Mouse (Mus musculus) stomach, postnatal 0 days (tissue): ENCODE data around the gene Jak2. TPM values are rescaled to one million over a fixed set of nuclear protein-coding genes. Genes with fewer than 3 reads are reported as not detected.

Experiments
- ATAC-seq: fragments of 200-750 bp; cut with Nextera tagmentation; 2 replicates; pipeline ENCODE4 v1.8.0; 2017; ENCODE audit not compliant: low FRiP score, low TSS enrichment
- DNase-seq: peaks from one replicate; pipeline ENCODE4 v3.0.0-alpha.2; 2016; ENCODE audit warnings: low spot score
- H3K27ac ChIP-seq: fragments of 300-500 bp; sonication (generic); replicated peaks from 2 replicates; pipeline ENCODE4 v1.5.1; 2014; ENCODE audit warnings: mild to moderate bottlenecking, control low read depth
- H3K27me3 ChIP-seq: fragments of 300-500 bp; sonication (generic); 2 replicates; pipeline ENCODE4 v1.6.1; 2014; ENCODE audit warnings: low read length; ENCODE audit not compliant: control insufficient read depth, insufficient read depth
- H3K36me3 ChIP-seq: fragments of 300-500 bp; sonication (generic); 2 replicates; pipeline ENCODE4 v1.6.1; 2014; ENCODE audit warnings: low read length, mixed read lengths; ENCODE audit not compliant: control insufficient read depth, insufficient read depth
- H3K4me1 ChIP-seq: fragments of 300-500 bp; sonication (generic); replicated peaks from 2 replicates; pipeline ENCODE4 v1.6.1; 2014; ENCODE audit warnings: antibody characterized with exemption; ENCODE audit not compliant: control insufficient read depth, insufficient read depth
- H3K4me2 ChIP-seq: fragments of 300-500 bp; sonication (generic); replicated peaks from 2 replicates; pipeline ENCODE4 v1.6.1; 2014; ENCODE audit warnings: low read depth, mild to moderate bottlenecking, control low read depth, moderate library complexity
- H3K4me3 ChIP-seq: fragments of 300-500 bp; sonication (generic); 2 replicates; pipeline ENCODE4 v1.5.1; 2014; ENCODE audit warnings: low read depth, low read length, control low read depth
- H3K9ac ChIP-seq: fragments of 300-500 bp; sonication (generic); 2 replicates; pipeline ENCODE4 v1.6.1; 2014; ENCODE audit warnings: mild to moderate bottlenecking, low read length, control low read depth, mixed read lengths
- H3K9me3 ChIP-seq: fragments of 300-500 bp; sonication (generic); 2 replicates; pipeline ENCODE4 v1.6.1; 2016; ENCODE audit warnings: low read length; ENCODE audit not compliant: control insufficient read depth
- CTCF ChIP-seq: IDR thresholded peaks from 2 replicates; pipeline ENCODE4 v1.5.1; 2016; ENCODE audit warnings: antibody characterized with exemption, low read depth, mild to moderate bottlenecking, moderate library complexity
- EP300 ChIP-seq: optimal IDR thresholded peaks from 2 replicates; pipeline ENCODE3; 2016; ENCODE audit warnings: antibody characterized with exemption
- WGBS: fragments of 180-500 bp; shearing (Covaris S2); extraction: QIAGEN DNeasy Blood & Tissue Kit; methylation state at CpG from one replicate; pipeline ENCODE4 v1.1.7; 2014; 5-methylcytosine and 5-hydroxymethylcytosine counted together
- polyA plus RNA-seq: library from polyadenylated mRNA; unstranded; fragments of >200 nt; fragmentation: Nextera tagmentation; extraction: Ambion mirVana; gene quantifications from 2 replicates; pipeline ENCODE4 v1.2.1, GENCODE M21; 2015

Jak2 gene
- polyA plus RNA-seq, 1 experiment from 2014 or later = 6.8 TPM

- Histone ChIP-seq H3K9me3 (no peaks in the 10 kb centered on the region), H3K9ac (no peak overlapping the region), H3K4me2 (no peak overlapping the region), H3K4me3 (no peak overlapping the region), H3K36me3 (no peaks in the 10 kb centered on the region), H3K27ac (no peak overlapping the region), H3K4me1 (no peaks in the 10 kb centered on the region), H3K27me3 (no peaks in the 10 kb centered on the region)
- TF ChIP-seq CTCF (no peak), EP300 (no peak)
- ATAC-seq (no peak), DNase-seq (no peak)
- 68% methylated on average over 6 of the region's 6 CpGs for WGBS
Measured at GRCm38 (mm10) chr19:29232738-29233137, 18.9 kb upstream of the Jak2 start.

GRCm38 (mm10) chr19:29236658-29237385, 14.8 kb upstream of the Jak2 start:
- no peak overlapping the region for H3K27ac ChIP-seq
- TF ChIP-seq EP300 = no peak
- no peak for TF ChIP-seq CTCF
- no peaks in the 10 kb centered on the region for H3K9me3 ChIP-seq
- no peaks in the 10 kb centered on the region for H3K27me3 ChIP-seq
- no peaks in the 10 kb centered on the region for H3K36me3 ChIP-seq
- H3K4me1 ChIP-seq = no peaks in the 10 kb centered on the region
- WGBS = 58% methylated on average over 9 of the region's 9 CpGs
- no peak overlapping the region for H3K4me2 ChIP-seq
- H3K9ac ChIP-seq = no peak overlapping the region
- ATAC-seq (no peak), DNase-seq (no peak)
- H3K4me3 ChIP-seq = no peak overlapping the region

GRCm38 (mm10) chr19:29238171-29238570, 13.5 kb upstream of the Jak2 start:
- H3K4me3 ChIP-seq = no peak overlapping the region
- H3K4me2 ChIP-seq = 0 out of 2 replicates have a peak overlapping the region, but pooled peaks have one; percentile 0
- no peaks in the 10 kb centered on the region for H3K36me3 ChIP-seq
- H3K27me3 ChIP-seq = no peaks in the 10 kb centered on the region
- no peak overlapping the region for H3K27ac ChIP-seq
- H3K9me3 ChIP-seq = no peaks in the 10 kb centered on the region
- ATAC-seq (no peak), DNase-seq (no peak)
- no peaks in the 10 kb centered on the region for H3K4me1 ChIP-seq
- TF ChIP-seq CTCF (no peak), EP300 (no peak)
- WGBS = 11% methylated on average over 9 of the region's 9 CpGs
- H3K9ac ChIP-seq = no peak overlapping the region

DNA sequence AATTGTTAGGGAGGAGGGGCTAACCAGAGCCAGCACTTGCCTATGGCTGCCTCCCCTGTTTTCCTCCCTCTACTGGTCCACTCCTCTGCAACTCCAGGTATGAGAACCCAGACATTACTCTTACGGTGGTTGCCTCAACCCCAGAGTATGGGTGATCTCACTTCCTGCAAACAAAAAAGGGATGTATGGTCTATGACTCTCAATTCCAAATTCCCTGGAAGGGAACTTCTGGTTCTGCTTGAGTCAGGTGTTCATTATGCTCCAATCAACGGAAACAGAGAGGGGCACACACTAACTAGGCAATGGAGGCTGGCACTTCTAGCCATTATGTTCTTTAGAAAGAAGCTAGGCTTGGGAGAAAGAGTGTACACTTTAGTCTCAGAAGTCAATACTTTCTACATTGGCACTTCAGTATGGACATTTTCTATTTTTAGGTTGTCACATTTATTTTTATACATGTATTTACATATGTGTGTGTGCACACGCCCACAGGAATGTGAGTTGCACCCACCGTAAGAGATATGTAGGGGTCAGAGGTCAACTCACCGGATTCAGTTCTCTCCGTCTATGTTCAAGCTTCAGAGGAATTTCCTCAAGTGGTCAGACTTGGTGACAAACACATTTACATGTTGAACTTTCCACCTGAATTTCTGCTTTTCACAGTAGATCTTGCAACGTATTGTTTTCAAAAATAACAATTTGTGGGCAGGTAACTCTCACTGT, 12.0 kb upstream of the Jak2 start:
- no peaks in the 10 kb centered on the region for H3K9me3 ChIP-seq
- H3K27ac ChIP-seq = peak overlapping the region; percentile 1; the same call in 1 of the 2 replicates
- H3K4me3 ChIP-seq = no peak overlapping the region
- H3K27me3 ChIP-seq = no peaks in the 10 kb centered on the region
- H3K4me1 ChIP-seq = no peaks in the 10 kb centered on the region
- 50% methylated on average over 7 of the region's 7 CpGs for WGBS
- H3K4me2 ChIP-seq = no peak overlapping the region
- peak; percentile 78 for ATAC-seq
- DNase-seq = no peak
- no peaks in the 10 kb centered on the region for H3K36me3 ChIP-seq
- no peak overlapping the region for H3K9ac ChIP-seq
- TF ChIP-seq EP300 (no peak), CTCF (no peak)

GRCm38 (mm10) chr19:29240676-29241075, 11.0 kb upstream of the Jak2 start:
- Histone ChIP-seq H3K9me3 (no peaks in the 10 kb centered on the region), H3K27me3 (no peaks in the 10 kb centered on the region), H3K4me2 (no peak overlapping the region), H3K4me3 (no peak overlapping the region), H3K27ac (no peak overlapping the region), H3K9ac (no peak overlapping the region), H3K4me1 (no peaks in the 10 kb centered on the region), H3K36me3 (no peaks in the 10 kb centered on the region)
- TF ChIP-seq CTCF (no peak), EP300 (no peak)
- DNase-seq = no peak
- ATAC-seq = no peak
- 24% methylated on average over 2 of the region's 2 CpGs for WGBS

- TF ChIP-seq CTCF = no peak
- TF ChIP-seq EP300 = no peak
- Histone ChIP-seq H3K9me3 (no peaks in the 10 kb centered on the region), H3K27me3 (no peaks in the 10 kb centered on the region), H3K27ac (peak overlapping the region; percentile 31), H3K4me2 (0 out of 2 replicates have a peak overlapping the region, but pooled peaks have one; percentile 9), H3K4me3 (no peak overlapping the region), H3K36me3 (no peaks in the 10 kb centered on the region), H3K9ac (no peak overlapping the region), H3K4me1 (no peaks in the 10 kb centered on the region)
- WGBS = 57% methylated on average over 10 of the region's 10 CpGs
- DNase-seq (peak; percentile 73), ATAC-seq (peak; percentile 88)
Measured at GRCm38 (mm10) chr19:29241581-29241980, 10.0 kb upstream of the Jak2 start.
